Mouse (Mus musculus): ENCODE measurements around the gene Ddx10. TPM values are rescaled to one million over a fixed set of nuclear protein-coding genes. Genes with fewer than 3 reads are reported as not detected.
A peak's percentile ranks its signal among the peaks of the same experiment; 100 is the strongest.

Gene Ddx10
- polyA plus RNA-seq (2015; fragmentation: Nextera tagmentation; extraction: Ambion mirVana) = 14.8 and 17.5 TPM in 2 replicates

DNA sequence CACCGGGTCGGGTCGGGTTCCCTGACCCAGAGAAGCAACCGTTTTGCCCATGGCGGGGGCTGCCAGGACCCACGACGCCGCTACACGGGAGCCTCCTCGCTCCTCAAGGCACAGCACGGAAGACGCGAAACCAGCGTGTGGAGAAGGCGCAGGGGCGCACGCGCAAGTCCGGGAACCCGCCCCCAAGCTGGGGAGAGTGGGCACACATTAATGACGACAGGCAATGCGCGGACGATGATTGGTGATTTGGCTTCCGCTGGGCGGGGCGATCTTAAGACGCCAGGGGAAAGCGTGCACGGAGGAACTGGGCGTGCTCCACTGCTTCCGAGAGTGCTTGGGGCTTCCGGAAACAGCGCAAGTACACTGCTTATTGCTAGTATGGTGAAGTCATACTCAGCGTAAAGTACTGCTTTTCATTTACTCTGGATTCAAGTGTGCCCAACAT lies at the start of gene Ddx10:
TSS of gene Ddx10 (minus strand) at position 101 of the 445 bp plus-strand sequence.
- ATAC-seq (replicated peaks; ENCODE audit: insufficient number of reproducible peaks, insufficient read depth, low FRiP score, low read depth) = peak; percentile 99
- H3K27ac ChIP-seq = peak within 1 kb of the TSS; percentile 53

DNA sequence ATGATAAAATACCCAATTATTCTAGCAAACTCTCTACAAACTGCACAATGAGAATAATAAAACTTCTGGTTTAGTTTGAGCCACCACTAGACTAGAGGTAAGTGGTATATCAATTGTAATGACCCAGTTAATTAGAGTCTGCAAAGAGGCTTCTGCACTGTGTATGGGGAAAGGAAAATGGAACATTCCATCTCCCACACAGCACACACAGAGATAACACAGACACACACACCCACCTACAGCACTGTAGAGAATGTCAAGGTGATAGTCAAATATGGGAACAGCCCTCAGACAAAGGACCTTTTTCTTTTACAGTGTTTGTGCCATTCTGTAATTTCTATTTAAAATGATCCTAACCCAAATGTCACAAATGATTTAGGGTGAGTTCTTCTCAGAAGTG lies 45.0 kb upstream of the Ddx10 start:
- H3K36me3 ChIP-seq = no peaks in the 10 kb centered on the region
- no peak overlapping the region for H3K4me3 ChIP-seq
- no peak overlapping the region for H3K27ac ChIP-seq
- no peaks in the 10 kb centered on the region for H3K9me3 ChIP-seq (replicated peaks)
- no peak overlapping the region for H3K4me2 ChIP-seq
- H3K27me3 ChIP-seq = no peaks in the 10 kb centered on the region
- ATAC-seq (replicated peaks; ENCODE audit: insufficient number of reproducible peaks, insufficient read depth, low FRiP score, low read depth) = no peak
- H3K9ac ChIP-seq = no peak overlapping the region
- H3K4me1 ChIP-seq (replicated peaks) = no peaks in the 10 kb centered on the region

More for the DNA sequence above, at the start of gene Ddx10:
- Histone ChIP-seq H3K4me1 (replicated peaks) (peaks cover 12% of the 10 kb centered on the region), H3K9me3 (replicated peaks) (no peaks in the 10 kb centered on the region), H3K4me2 (peak within 1 kb of the TSS; percentile 96), H3K4me3 (peak within 1 kb of the TSS; percentile 90), H3K27me3 (peaks cover 3% of the 10 kb centered on the region; the same call in 1 of the 2 replicates), H3K9ac (peak within 1 kb of the TSS; percentile 74), H3K36me3 (no peaks in the 10 kb centered on the region)
- WGBS = under 1% methylated on average over 35 of the region's 35 CpGs

GRCm38 (mm10) chr9:53290006-53290405 lies 42.2 kb upstream of the Ddx10 start:
- Histone ChIP-seq H3K27me3 (no peaks in the 10 kb centered on the region), H3K4me3 (no peak overlapping the region), H3K4me1 (replicated peaks) (no peaks in the 10 kb centered on the region), H3K27ac (no peak overlapping the region), H3K9me3 (replicated peaks) (no peaks in the 10 kb centered on the region), H3K36me3 (no peaks in the 10 kb centered on the region), H3K9ac (no peak overlapping the region), H3K4me2 (no peak overlapping the region)
- ATAC-seq (replicated peaks; ENCODE audit: insufficient number of reproducible peaks, insufficient read depth, low FRiP score, low read depth) = no peak
- 63% methylated on average over 3 of the region's 3 CpGs for WGBS

DNA sequence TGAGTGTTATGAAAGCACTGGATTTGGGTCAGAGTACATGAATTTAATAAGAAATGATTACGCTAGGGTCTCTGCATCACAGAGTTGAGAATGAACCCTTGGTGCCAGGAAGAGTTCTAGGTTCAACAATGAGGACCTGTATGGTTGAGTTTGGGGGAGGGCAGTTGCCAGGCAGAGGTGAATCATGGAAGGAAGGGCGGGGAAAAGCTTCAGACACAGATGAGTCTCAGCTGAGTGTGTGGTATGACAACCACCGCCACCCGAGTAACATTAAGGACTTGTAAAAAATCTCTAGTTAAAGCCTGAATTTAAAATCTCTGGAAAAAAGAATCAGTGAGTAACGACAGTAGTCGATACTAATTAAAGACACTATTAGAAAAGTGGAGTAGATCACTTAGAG lies 38.9 kb upstream of the Ddx10 start:
- no peaks in the 10 kb centered on the region for H3K4me1 ChIP-seq (replicated peaks)
- no peak overlapping the region for H3K4me2 ChIP-seq
- no peaks in the 10 kb centered on the region for H3K36me3 ChIP-seq
- 73% methylated on average over 6 of the region's 6 CpGs for WGBS
- no peak overlapping the region for H3K4me3 ChIP-seq
- H3K27ac ChIP-seq = no peak overlapping the region
- no peak overlapping the region for H3K9ac ChIP-seq
- no peaks in the 10 kb centered on the region for H3K9me3 ChIP-seq (replicated peaks)
- no peak for ATAC-seq (replicated peaks; ENCODE audit: insufficient number of reproducible peaks, insufficient read depth, low FRiP score, low read depth)
- no peaks in the 10 kb centered on the region for H3K27me3 ChIP-seq

DNA sequence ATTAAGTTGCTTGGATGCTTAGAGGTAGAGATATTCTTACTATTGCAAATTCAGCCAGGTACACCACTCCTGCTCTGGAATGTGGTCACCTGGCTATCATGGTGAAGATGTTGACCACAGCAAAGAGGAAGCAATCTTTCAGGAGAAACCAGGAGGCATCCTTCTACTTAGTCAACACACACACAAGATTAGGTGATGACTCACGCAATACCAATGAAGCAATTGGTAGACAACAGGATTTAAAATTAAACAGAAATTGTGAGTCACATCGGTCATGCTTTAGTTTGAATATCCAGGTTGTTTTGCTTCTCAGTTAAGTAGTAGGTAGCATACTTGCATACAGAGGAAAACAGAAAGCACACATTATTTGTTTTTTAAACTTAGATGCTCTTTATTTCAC lies 31.1 kb upstream of the Ddx10 start:
- Histone ChIP-seq H3K36me3 (no peaks in the 10 kb centered on the region), H3K4me1 (replicated peaks) (no peaks in the 10 kb centered on the region), H3K9ac (no peak overlapping the region), H3K4me2 (no peak overlapping the region), H3K4me3 (no peak overlapping the region), H3K9me3 (replicated peaks) (no peaks in the 10 kb centered on the region), H3K27me3 (no peaks in the 10 kb centered on the region), H3K27ac (no peak overlapping the region)
- ATAC-seq (replicated peaks; ENCODE audit: insufficient number of reproducible peaks, insufficient read depth, low FRiP score, low read depth) = no peak
- 88% methylated on average over 2 of the region's 2 CpGs for WGBS

- H3K9me3 ChIP-seq (replicated peaks) = no peaks in the 10 kb centered on the region
- no peak overlapping the region for H3K4me2 ChIP-seq
- H3K4me3 ChIP-seq = no peak overlapping the region
- H3K9ac ChIP-seq = no peak overlapping the region
- H3K36me3 ChIP-seq = no peaks in the 10 kb centered on the region
- no peak for ATAC-seq (replicated peaks; ENCODE audit: insufficient number of reproducible peaks, insufficient read depth, low FRiP score, low read depth)
- H3K27ac ChIP-seq = no peak overlapping the region
- no peaks in the 10 kb centered on the region for H3K27me3 ChIP-seq
- H3K4me1 ChIP-seq (replicated peaks) = no peaks in the 10 kb centered on the region; the same call in 1 of the 2 replicates
- WGBS = 92% methylated on average over 1 of the region's 1 CpGs
Measured at GRCm38 (mm10) chr9:53276381-53276780, 28.5 kb upstream of the Ddx10 start.

- Histone ChIP-seq H3K9me3 (replicated peaks) (no peaks in the 10 kb centered on the region), H3K27ac (no peak overlapping the region), H3K9ac (no peak overlapping the region), H3K4me2 (no peak overlapping the region), H3K27me3 (no peaks in the 10 kb centered on the region), H3K4me3 (no peak overlapping the region), H3K36me3 (no peaks in the 10 kb centered on the region), H3K4me1 (replicated peaks) (peaks cover 3% of the 10 kb centered on the region; the same call in 1 of the 2 replicates)
- WGBS = 79% methylated on average over 4 of the region's 4 CpGs
- ATAC-seq (replicated peaks; ENCODE audit: insufficient number of reproducible peaks, insufficient read depth, low FRiP score, low read depth) = no peak
Measured at GRCm38 (mm10) chr9:53272714-53273113, 24.9 kb upstream of the Ddx10 start.

- Histone ChIP-seq H3K9me3 (replicated peaks) (no peaks in the 10 kb centered on the region), H3K4me1 (replicated peaks) (peaks cover 3% of the 10 kb centered on the region; the same call in 1 of the 2 replicates), H3K27me3 (no peaks in the 10 kb centered on the region), H3K4me2 (no peak overlapping the region), H3K4me3 (no peak overlapping the region), H3K9ac (no peak overlapping the region), H3K36me3 (no peaks in the 10 kb centered on the region), H3K27ac (peak overlapping the region; percentile 37; the same call in 1 of the 2 replicates)
- ATAC-seq (replicated peaks; ENCODE audit: insufficient number of reproducible peaks, insufficient read depth, low FRiP score, low read depth) = no peak
- WGBS = 54% methylated on average over 5 of the region's 5 CpGs
Measured at GRCm38 (mm10) chr9:53272207-53272606, 24.4 kb upstream of the Ddx10 start.

DNA sequence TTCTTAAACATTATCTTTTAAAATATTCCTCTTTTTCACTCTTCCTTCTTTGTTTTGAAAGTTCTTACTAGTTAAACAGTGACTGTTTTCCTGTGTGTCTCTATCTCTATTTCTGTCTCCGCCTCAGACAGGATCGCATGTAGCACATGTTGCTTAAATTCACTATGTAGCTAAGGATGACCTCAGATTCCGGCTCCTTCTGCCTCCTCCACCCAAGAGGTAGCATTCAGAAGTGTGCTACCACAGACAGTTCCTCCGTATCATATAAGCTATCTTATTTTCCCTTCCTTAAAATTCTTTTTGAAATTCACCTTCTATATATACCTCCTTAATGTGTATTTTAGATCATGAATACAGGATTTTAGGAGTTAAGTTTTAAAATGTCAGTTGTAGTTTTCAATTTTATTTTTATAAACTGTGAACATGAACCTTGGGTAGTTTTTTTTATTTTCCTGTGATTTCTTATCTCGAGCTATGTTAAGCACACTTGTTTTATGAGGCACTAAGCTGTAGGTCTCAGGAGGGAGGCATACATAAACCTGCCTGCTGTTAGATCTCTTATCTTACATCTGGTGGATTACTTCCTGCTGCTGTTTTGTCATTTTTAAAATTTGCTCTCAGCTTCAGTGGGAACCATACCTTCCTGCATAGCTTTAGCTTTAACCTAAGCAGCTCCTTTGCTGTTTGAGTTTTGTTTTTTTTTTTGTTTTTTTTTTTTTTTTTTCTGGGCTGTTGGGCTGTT lies 23.6 kb upstream of the Ddx10 start:
- Histone ChIP-seq H3K27ac (0 out of 2 replicates have a peak overlapping the region, but pooled peaks have one; percentile 37), H3K9me3 (replicated peaks) (no peaks in the 10 kb centered on the region), H3K9ac (no peak overlapping the region), H3K4me1 (replicated peaks) (peaks cover 3% of the 10 kb centered on the region; the same call in 1 of the 2 replicates), H3K27me3 (no peaks in the 10 kb centered on the region), H3K36me3 (no peaks in the 10 kb centered on the region), H3K4me2 (no peak overlapping the region), H3K4me3 (no peak overlapping the region)
- 47% methylated on average over 5 of the region's 5 CpGs for WGBS
- no peak for ATAC-seq (replicated peaks; ENCODE audit: insufficient number of reproducible peaks, insufficient read depth, low FRiP score, low read depth)

DNA sequence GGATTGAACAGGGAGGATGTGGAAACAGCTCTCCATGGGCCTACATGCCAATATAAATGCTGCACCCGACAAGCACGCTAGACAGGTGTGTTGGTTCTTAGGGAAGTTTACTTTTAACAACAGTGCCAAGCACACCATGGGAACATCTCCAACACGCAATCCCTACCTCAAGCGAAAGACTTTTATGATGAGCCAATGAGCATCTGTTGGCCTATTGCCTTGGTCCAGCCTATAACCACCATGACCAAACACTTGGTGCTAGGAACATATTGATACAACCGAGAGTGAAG lies 21.6 kb upstream of the Ddx10 start:
- H3K27me3 ChIP-seq = no peaks in the 10 kb centered on the region
- H3K27ac ChIP-seq = no peak overlapping the region
- no peaks in the 10 kb centered on the region for H3K9me3 ChIP-seq (replicated peaks)
- H3K4me2 ChIP-seq = no peak overlapping the region
- H3K36me3 ChIP-seq = no peaks in the 10 kb centered on the region
- H3K9ac ChIP-seq = no peak overlapping the region
- ATAC-seq (replicated peaks; ENCODE audit: insufficient number of reproducible peaks, insufficient read depth, low FRiP score, low read depth) = no peak
- no peak overlapping the region for H3K4me3 ChIP-seq
- 82% methylated on average over 5 of the region's 5 CpGs for WGBS
- H3K4me1 ChIP-seq (replicated peaks) = peaks cover 7% of the 10 kb centered on the region

- Histone ChIP-seq H3K27ac (no peak overlapping the region), H3K27me3 (no peaks in the 10 kb centered on the region), H3K4me2 (no peak overlapping the region), H3K4me1 (replicated peaks) (peaks cover 12% of the 10 kb centered on the region), H3K9me3 (replicated peaks) (no peaks in the 10 kb centered on the region), H3K4me3 (no peak overlapping the region), H3K36me3 (no peaks in the 10 kb centered on the region), H3K9ac (no peak overlapping the region)
- no peak for ATAC-seq (replicated peaks; ENCODE audit: insufficient number of reproducible peaks, insufficient read depth, low FRiP score, low read depth)
- 48% methylated on average over 5 of the region's 5 CpGs for WGBS
Measured at GRCm38 (mm10) chr9:53268731-53269465, 21.0 kb upstream of the Ddx10 start.

Data from heart, embryonic 15.5 days (tissue).